Comparison of ENCODE assay signal across 24 mouse cellular contexts in genomic region chr17:8555785-8556184, GRCm38 (mm10). TPM values are rescaled to one million over a fixed set of nuclear protein-coding genes. Genes with fewer than 3 reads are reported as not detected.
"Had no signal": no experiment of that assay in that cellular context is flagged by ENCODE, and none has a peak within 500 bp of the region (broad histone marks: within the 10 kb centered on the region; RNA-seq: fewer than 3 reads in every experiment).

No protein-coding gene starts in this region.

- H3K27me3 ChIP-seq: limb, embryonic 13.5 days; neural tube, embryonic 15.5 days had no signal

- H3K36me3 ChIP-seq: limb, embryonic 13.5 days; midbrain, embryonic 10.5 days; neural tube, embryonic 15.5 days had no signal

- H3K9me3 ChIP-seq: midbrain, embryonic 10.5 days; neural tube, embryonic 15.5 days had no signal

- H3K4me1 ChIP-seq: midbrain, embryonic 10.5 days; neural tube, embryonic 15.5 days had no signal

- H3K4me3 ChIP-seq: limb, embryonic 13.5 days; midbrain, embryonic 10.5 days; myocyte; neural tube, embryonic 15.5 days had no signal

- DNase-seq: kidney, postnatal 10 days; left cerebral cortex, postnatal 4 days; lung, adult 18-20 months; lung, postnatal 10 days; lung, postnatal 4 days; midbrain, embryonic 14.5 days; right cerebral cortex, adult 18-20 months; right cerebral cortex, postnatal 25 days; thymus, postnatal 36 days had no signal

- H3K9ac ChIP-seq: limb, embryonic 13.5 days; liver, embryonic 14.5 days; neural tube, embryonic 15.5 days had no signal

- H3K4me2 ChIP-seq: limb, embryonic 13.5 days; neural tube, embryonic 15.5 days had no signal

- H3K27ac ChIP-seq: limb, embryonic 13.5 days; liver, embryonic 14.5 days; midbrain, embryonic 10.5 days; neural tube, embryonic 15.5 days had no signal

RNA-seq across cellular contexts. Expression of gene Gm17087, which starts 11.0 kb away (rescaled TPM):
- total RNA-seq: layer of hippocampus, adult 8-10 months; layer of hippocampus, postnatal 14 days; left cerebral cortex, adult 18-20 months; left cerebral cortex, postnatal 10 days; left cerebral cortex, postnatal 4 days; liver, adult 2 months had no signal
- polyA plus RNA-seq: large intestine, adult 2 months; limb, embryonic 13.5 days; liver, adult 2 months; liver, embryonic 14.5 days; midbrain, embryonic 10.5 days; midbrain, embryonic 14.5 days; myocyte; neural tube, embryonic 11.5 days; neural tube, embryonic 15.5 days; small intestine, adult 2 months; stomach, embryonic 16.5 days; thymus, postnatal 0 days had no signal
